Mouse (Mus musculus): ENCODE data around the gene Kremen1. TPM values are rescaled to one million over a fixed set of nuclear protein-coding genes. Genes with fewer than 3 reads are reported as not detected.

Kremen1 gene
- polyA plus RNA-seq, 1 experiment from 2014 or later, result 18.6 TPM

Other genes starting within 250 kb of the Kremen1 start
- gene Rasl10a, start 203.4 kb downstream of the Kremen1 start, polyA plus RNA-seq (2015; fragmentation: Nextera tagmentation; extraction: Ambion mirVana), result 0.45 and 0.92 TPM in 2 replicates
- 18.6 and 19.3 TPM in 2 replicates for gene Gas2l1, start 196.2 kb downstream of the Kremen1 start, polyA plus RNA-seq (2015; fragmentation: Nextera tagmentation; extraction: Ambion mirVana)
- gene Rhbdd3, start 162.6 kb downstream of the Kremen1 start, polyA plus RNA-seq (2015; fragmentation: Nextera tagmentation; extraction: Ambion mirVana), result 23.8 and 26.3 TPM in 2 replicates
- 709 and 717 TPM in 2 replicates for gene Ewsr1, start 162.3 kb downstream of the Kremen1 start, polyA plus RNA-seq (2015; fragmentation: Nextera tagmentation; extraction: Ambion mirVana)
- 46.7 and 52.2 TPM in 2 replicates for gene Emid1, start 109.3 kb downstream of the Kremen1 start, polyA plus RNA-seq (2015; fragmentation: Nextera tagmentation; extraction: Ambion mirVana)
- gene Znrf3, start 183.3 kb upstream of the Kremen1 start, polyA plus RNA-seq (2015; fragmentation: Nextera tagmentation; extraction: Ambion mirVana), result 15.9 and 17.2 TPM in 2 replicates